ENCODE assay signal across 8 mouse cellular contexts in genomic region chr6:125132470-125132869, GRCm38 (mm10). TPM values are rescaled to one million over a fixed set of nuclear protein-coding genes. Genes with fewer than 3 reads are reported as not detected.
DNase-seq lines count a peak whose midpoint lies in the region; ATAC-seq and TF ChIP-seq lines count a peak whose summit lies in the region.

No protein-coding gene starts in this region.

- ATAC-seq in neural tube, embryonic 11.5 days (ENCODE audit: insufficient read depth, low FRiP score, low TSS enrichment) = no peak
- no peak for ATAC-seq in limb, embryonic 13.5 days (ENCODE audit: low FRiP score, low read depth)
- ATAC-seq in stomach, embryonic 14.5 days (ENCODE audit: insufficient number of reproducible peaks, insufficient read depth, low FRiP score, low read depth) = no peak

- peaks cover 22% of the 10 kb centered on the region for H3K36me3 ChIP-seq in neural tube, embryonic 11.5 days (ENCODE audit: control insufficient read depth, insufficient read depth, low read length)
- H3K36me3 ChIP-seq in limb, embryonic 13.5 days = peaks cover 72% of the 10 kb centered on the region
- peaks cover 62% of the 10 kb centered on the region for H3K36me3 ChIP-seq in stomach, embryonic 14.5 days (ENCODE audit: control insufficient read depth, insufficient read depth, low read length)

- H3K27me3 ChIP-seq in cerebellum, adult 2 months (ENCODE audit: control insufficient read depth, insufficient read depth, low read length) = no peaks in the 10 kb centered on the region
- no peaks in the 10 kb centered on the region for H3K27me3 ChIP-seq in neural tube, embryonic 11.5 days (ENCODE audit: control insufficient read depth, insufficient read depth, low read length)
- no peaks in the 10 kb centered on the region for H3K27me3 ChIP-seq in limb, embryonic 13.5 days
- no peaks in the 10 kb centered on the region for H3K27me3 ChIP-seq in stomach, embryonic 14.5 days (ENCODE audit: control insufficient read depth, insufficient read depth, low read length)

- no peak for TF ChIP-seq POLR2A in cerebellum, adult 2 months (IDR thresholded peaks at IDR 0.05; ENCODE audit: borderline replicate concordance, insufficient read depth, low read length)

- H3K27ac ChIP-seq in cerebellum, adult 2 months (ENCODE audit: insufficient read depth, low read length) = no peak overlapping the region
- H3K27ac ChIP-seq in neural tube, embryonic 11.5 days (ENCODE audit: low read depth, low read length) = no peak overlapping the region
- H3K27ac ChIP-seq in limb, embryonic 13.5 days = no peak overlapping the region
- H3K27ac ChIP-seq in stomach, embryonic 14.5 days (ENCODE audit: low read length) = no peak overlapping the region

- no peak for TF ChIP-seq CTCF in cerebellum, adult 2 months (IDR thresholded peaks at IDR 0.05; ENCODE audit: borderline replicate concordance, insufficient read depth, low read depth, low read length)

- H3K4me1 ChIP-seq in cerebellum, adult 2 months (ENCODE audit: control insufficient read depth, insufficient read depth, low read length) = peaks cover 4% of the 10 kb centered on the region; the same call in 1 of the 2 replicates
- H3K4me1 ChIP-seq in neural tube, embryonic 11.5 days (ENCODE audit: control insufficient read depth, insufficient read depth, low read length) = peaks cover 7% of the 10 kb centered on the region
- peaks cover 18% of the 10 kb centered on the region for H3K4me1 ChIP-seq in limb, embryonic 13.5 days
- H3K4me1 ChIP-seq in stomach, embryonic 14.5 days (ENCODE audit: control insufficient read depth, insufficient read depth, low read length) = 0 out of 2 replicates have a peak, but pooled peaks cover 2% of the 10 kb centered on the region

- H3K9ac ChIP-seq in neural tube, embryonic 11.5 days (ENCODE audit: low read length) = peak overlapping the region; percentile 80
- H3K9ac ChIP-seq in limb, embryonic 13.5 days = peak overlapping the region; percentile 93
- H3K9ac ChIP-seq in stomach, embryonic 14.5 days (replicated peaks; ENCODE audit: low read depth, low read length) = peak overlapping the region; percentile 55

- peak overlapping the region; percentile 84 for H3K4me2 ChIP-seq in neural tube, embryonic 11.5 days (ENCODE audit: low read depth)
- peak overlapping the region; percentile 92 for H3K4me2 ChIP-seq in limb, embryonic 13.5 days (replicated peaks)
- peak overlapping the region; percentile 83 for H3K4me2 ChIP-seq in stomach, embryonic 14.5 days (replicated peaks; ENCODE audit: low read depth, low read length)

- no peaks in the 10 kb centered on the region for H3K9me3 ChIP-seq in neural tube, embryonic 11.5 days (ENCODE audit: control insufficient read depth, low read length)
- H3K9me3 ChIP-seq in limb, embryonic 13.5 days = no peaks in the 10 kb centered on the region
- H3K9me3 ChIP-seq in stomach, embryonic 14.5 days (ENCODE audit: control insufficient read depth, low read depth, low read length) = no peaks in the 10 kb centered on the region

- 4% methylated on average over 11 of the region's 11 CpGs for WGBS in cerebellum, adult 2 months
- WGBS in neural tube, embryonic 11.5 days = 8% methylated on average over 11 of the region's 11 CpGs
- WGBS in limb, embryonic 13.5 days = 7% methylated on average over 11 of the region's 11 CpGs
- 9% methylated on average over 11 of the region's 11 CpGs for WGBS in stomach, embryonic 14.5 days

- intact Hi-C loops in left cerebral cortex, postnatal 25 days (cut with DNase I) = no loop called here

- peak overlapping the region; percentile 89 for H3K4me3 ChIP-seq in cerebellum, adult 2 months (replicated peaks; ENCODE audit: insufficient read depth, low read depth, low read length)
- peak overlapping the region; percentile 90 for H3K4me3 ChIP-seq in neural tube, embryonic 11.5 days (ENCODE audit: low read depth, low read length)
- peak overlapping the region; percentile 90 for H3K4me3 ChIP-seq in limb, embryonic 13.5 days
- H3K4me3 ChIP-seq in stomach, embryonic 14.5 days (ENCODE audit: low read depth, low read length) = peak overlapping the region; percentile 88

- no peak for DNase-seq in cerebellum, adult 2 months
- no peak for DNase-seq in cerebellum, postnatal 4 days (ENCODE audit: low spot score in 2 of 2)
- DNase-seq in neural tube, embryonic 11.5 days (ENCODE audit: low spot score) = no peak
- no peak for DNase-seq in neural tube, embryonic 10.5 days (ENCODE audit: extremely low spot score, low spot score)
- no peak for DNase-seq in left cerebral cortex, postnatal 25 days (ENCODE audit: low spot score in 2 of 2)
- no peak for DNase-seq in right cerebral cortex, postnatal 25 days

RNA-seq across cellular contexts. Expression of gene Nop2, which starts 0.8 kb away (rescaled TPM):
- 24.5 and 24.9 TPM in 2 replicates for polyA plus RNA-seq in cerebellum, adult 2 months (2012; rRNA removed)
- polyA plus RNA-seq in neural tube, embryonic 11.5 days (2014; fragmentation: Nextera tagmentation; extraction: Ambion mirVana) = 62.7 and 63.4 TPM in 2 replicates
- polyA plus RNA-seq in limb, embryonic 13.5 days (2015; fragmentation: Nextera tagmentation; extraction: Ambion mirVana) = 65.6 and 67.1 TPM in 2 replicates
- 52.3 and 55.4 TPM in 2 replicates for polyA plus RNA-seq in stomach, embryonic 14.5 days (2014; fragmentation: Nextera tagmentation; extraction: Ambion mirVana)
- total RNA-seq in left cerebral cortex, postnatal 25 days (2021) = 10 to 100 TPM; 27.1 to 28.0 TPM

RNA-seq across cellular contexts. Expression of gene Iffo1, which starts 12.6 kb away (rescaled TPM):
- polyA plus RNA-seq in cerebellum, adult 2 months (2012; rRNA removed) = 95.4 and 96.0 TPM in 2 replicates
- polyA plus RNA-seq in neural tube, embryonic 11.5 days (2014; fragmentation: Nextera tagmentation; extraction: Ambion mirVana) = 13.8 and 16.5 TPM in 2 replicates
- polyA plus RNA-seq in limb, embryonic 13.5 days (2015; fragmentation: Nextera tagmentation; extraction: Ambion mirVana) = 31.5 and 33.1 TPM in 2 replicates
- 7.4 and 9.2 TPM in 2 replicates for polyA plus RNA-seq in stomach, embryonic 14.5 days (2014; fragmentation: Nextera tagmentation; extraction: Ambion mirVana)
- total RNA-seq in left cerebral cortex, postnatal 25 days (2021) = 10 to 100 TPM; 52.7 to 63.0 TPM

RNA-seq across cellular contexts. Expression of gene Gapdh, which starts 33.8 kb away (rescaled TPM):
- 5,061 and 5,782 TPM in 2 replicates for polyA plus RNA-seq in cerebellum, adult 2 months (2012; rRNA removed)
- polyA plus RNA-seq in neural tube, embryonic 11.5 days (2014; fragmentation: Nextera tagmentation; extraction: Ambion mirVana) = 2,338 and 2,354 TPM in 2 replicates
- polyA plus RNA-seq in limb, embryonic 13.5 days (2015; fragmentation: Nextera tagmentation; extraction: Ambion mirVana) = 1,893 and 1,983 TPM in 2 replicates
- polyA plus RNA-seq in stomach, embryonic 14.5 days (2014; fragmentation: Nextera tagmentation; extraction: Ambion mirVana) = 1,945 and 1,966 TPM in 2 replicates
- total RNA-seq in left cerebral cortex, postnatal 25 days (2021) = 1,000 to 10,000 TPM; 2,469 to 2,584 TPM

RNA-seq across cellular contexts. Expression of gene Chd4, which starts 36.7 kb away (rescaled TPM):
- polyA plus RNA-seq in cerebellum, adult 2 months (2012; rRNA removed) = 110 and 112 TPM in 2 replicates
- 117 and 123 TPM in 2 replicates for polyA plus RNA-seq in neural tube, embryonic 11.5 days (2014; fragmentation: Nextera tagmentation; extraction: Ambion mirVana)
- polyA plus RNA-seq in limb, embryonic 13.5 days (2015; fragmentation: Nextera tagmentation; extraction: Ambion mirVana) = 86.8 and 93.4 TPM in 2 replicates
- polyA plus RNA-seq in stomach, embryonic 14.5 days (2014; fragmentation: Nextera tagmentation; extraction: Ambion mirVana) = 70.9 and 78.7 TPM in 2 replicates
- 100 to 1,000 TPM; 154 to 161 TPM for total RNA-seq in left cerebral cortex, postnatal 25 days (2021)

RNA-seq across cellular contexts. Expression of gene Ncapd2, which starts 59.0 kb away (rescaled TPM):
- 80.8 and 85.4 TPM in 2 replicates for polyA plus RNA-seq in cerebellum, adult 2 months (2012; rRNA removed)
- 137 and 139 TPM in 2 replicates for polyA plus RNA-seq in neural tube, embryonic 11.5 days (2014; fragmentation: Nextera tagmentation; extraction: Ambion mirVana)
- 146 and 148 TPM in 2 replicates for polyA plus RNA-seq in limb, embryonic 13.5 days (2015; fragmentation: Nextera tagmentation; extraction: Ambion mirVana)
- polyA plus RNA-seq in stomach, embryonic 14.5 days (2014; fragmentation: Nextera tagmentation; extraction: Ambion mirVana) = 107 and 109 TPM in 2 replicates
- total RNA-seq in left cerebral cortex, postnatal 25 days (2021) = 10 to 100 TPM; 18.9 to 25.6 TPM
